Mouse (Mus musculus) forebrain, postnatal 0 days (tissue): ENCODE measurements around the gene Glmp. TPM values are rescaled to one million over a fixed set of nuclear protein-coding genes. Genes with fewer than 3 reads are reported as not detected.

ENCODE experiments used
- ATAC-seq: fragments of 200-750 bp; cut with Nextera tagmentation; 2 replicates; pipeline ENCODE4 v1.8.0; 2017; ENCODE audit warnings: mild to moderate bottlenecking, moderate library complexity
- DNase-seq: peaks from one replicate; pipeline ENCODE4 v3.0.0-alpha.2; 2015
- H3K27ac ChIP-seq: fragments of 300-500 bp; sonication (generic); 2 replicates; pipeline ENCODE4 v1.5.1; 2014; ENCODE audit warnings: low read depth, mild to moderate bottlenecking, antibody characterized with exemption, low read length, moderate library complexity, mixed read lengths
- H3K27me3 ChIP-seq: fragments of 300-500 bp; sonication (generic); 2 replicates; pipeline ENCODE4 v1.6.1; 2014; ENCODE audit warnings: mild to moderate bottlenecking, low read length, mixed read lengths; ENCODE audit not compliant: insufficient read depth
- H3K36me3 ChIP-seq: fragments of 300-500 bp; sonication (generic); 2 replicates; pipeline ENCODE4 v1.6.1; 2014; ENCODE audit warnings: mild to moderate bottlenecking, moderate library complexity; ENCODE audit not compliant: insufficient read depth
- H3K4me1 ChIP-seq: fragments of 300-500 bp; sonication (generic); 2 replicates; pipeline ENCODE4 v1.6.1; 2014; ENCODE audit warnings: antibody characterized with exemption; ENCODE audit not compliant: insufficient read depth
- H3K4me2 ChIP-seq: fragments of 300-500 bp; sonication (generic); 2 replicates; pipeline ENCODE4 v1.6.1; 2014; ENCODE audit warnings: low read depth, mild to moderate bottlenecking, moderate library complexity
- H3K4me3 ChIP-seq: fragments of 300-500 bp; sonication (generic); 2 replicates; pipeline ENCODE4 v1.5.1; 2014; ENCODE audit warnings: low read depth, low read length, mixed read lengths
- H3K9ac ChIP-seq: fragments of 300-500 bp; sonication (generic); 2 replicates; pipeline ENCODE4 v1.6.1; 2014; ENCODE audit warnings: mild to moderate bottlenecking
- H3K9me3 ChIP-seq: fragments of 300-500 bp; sonication (generic); 2 replicates; pipeline ENCODE4 v1.6.1; 2016; ENCODE audit warnings: low read length
- CTCF ChIP-seq: sonication (generic); IDR thresholded peaks from 2 replicates; pipeline ENCODE4 v1.5.1; 2016; ENCODE audit warnings: antibody characterized with exemption, control low read depth, low read depth
- WGBS: fragments of 180-500 bp; shearing (Covaris S2); extraction: QIAGEN DNeasy Blood & Tissue Kit; methylation state at CpG from one replicate; pipeline ENCODE4 v1.1.7; 2014; 5-methylcytosine and 5-hydroxymethylcytosine counted together
- polyA plus RNA-seq: library from polyadenylated mRNA; unstranded; fragments of >200 nt; fragmentation: Nextera tagmentation; extraction: Ambion mirVana; gene quantifications from 2 replicates; pipeline ENCODE4 v1.2.1, GENCODE M21; 2015
- total RNA-seq: library from RNA; depleted of rRNA; stranded (reverse); fragments of >200 nt; gene quantifications from 2 replicates; pipeline ENCODE4 v1.2.3, GENCODE M21; 2014

Glmp gene
- total and polyA plus RNA-seq, 2 experiments from 2014 or later: 44.8 to 125 TPM

- TF ChIP-seq CTCF: no peak
- H3K4me3 ChIP-seq: no peak overlapping the region
- H3K27me3 ChIP-seq: no peaks in the 10 kb centered on the region
- ATAC-seq: no peak
- no peak overlapping the region for H3K9ac ChIP-seq
- H3K27ac ChIP-seq: no peak overlapping the region
- no peak overlapping the region for H3K4me2 ChIP-seq
- peaks cover 98% of the 10 kb centered on the region for H3K36me3 ChIP-seq
- H3K9me3 ChIP-seq: no peaks in the 10 kb centered on the region
- WGBS: 97% methylated on average over 8 of the region's 8 CpGs
- no peaks in the 10 kb centered on the region for H3K4me1 ChIP-seq
- DNase-seq: no peak
These were observed 29.8 kb downstream of the Glmp start for GRCm38 (mm10) chr3:88354396-88355165.

GRCm38 (mm10) chr3:88359584-88359983, 34.8 kb downstream of the Glmp start:
- DNase-seq: no peak
- Histone ChIP-seq H3K36me3 (peaks cover 79% of the 10 kb centered on the region), H3K4me3 (no peak overlapping the region), H3K27ac (no peak overlapping the region), H3K27me3 (no peaks in the 10 kb centered on the region), H3K9ac (no peak overlapping the region), H3K9me3 (no peaks in the 10 kb centered on the region), H3K4me2 (no peak overlapping the region), H3K4me1 (no peaks in the 10 kb centered on the region)
- TF ChIP-seq CTCF: no peak
- 78% methylated on average over 5 of the region's 5 CpGs for WGBS
- no peak for ATAC-seq

- H3K4me2 ChIP-seq: no peak overlapping the region
- H3K36me3 ChIP-seq: peaks cover 75% of the 10 kb centered on the region
- H3K4me3 ChIP-seq: no peak overlapping the region
- no peaks in the 10 kb centered on the region for H3K4me1 ChIP-seq
- H3K9me3 ChIP-seq: no peaks in the 10 kb centered on the region
- H3K27ac ChIP-seq: no peak overlapping the region
- ATAC-seq (no peak), DNase-seq (no peak)
- WGBS: 68% methylated on average over 3 of the region's 3 CpGs
- H3K27me3 ChIP-seq: no peaks in the 10 kb centered on the region
- H3K9ac ChIP-seq: no peak overlapping the region
- no peak for TF ChIP-seq CTCF
These were observed 35.2 kb downstream of the Glmp start for GRCm38 (mm10) chr3:88359989-88360388.

- Histone ChIP-seq H3K4me3 (no peak overlapping the region), H3K9me3 (no peaks in the 10 kb centered on the region), H3K9ac (no peak overlapping the region), H3K36me3 (peaks cover 64% of the 10 kb centered on the region), H3K27ac (no peak overlapping the region), H3K4me2 (no peak overlapping the region), H3K4me1 (no peaks in the 10 kb centered on the region), H3K27me3 (no peaks in the 10 kb centered on the region)
- ATAC-seq (no peak), DNase-seq (no peak)
- 79% methylated on average over 6 of the region's 6 CpGs for WGBS
- no peak for TF ChIP-seq CTCF
These were observed 36.3 kb downstream of the Glmp start for GRCm38 (mm10) chr3:88361096-88361495.

- 0 out of 2 replicates have a peak overlapping the region, but pooled peaks have one; percentile 5 for H3K27ac ChIP-seq
- no peaks in the 10 kb centered on the region for H3K27me3 ChIP-seq
- peaks cover 57% of the 10 kb centered on the region for H3K36me3 ChIP-seq
- ATAC-seq (peak; percentile 28), DNase-seq (no peak)
- no peak for TF ChIP-seq CTCF
- no peak overlapping the region for H3K9ac ChIP-seq
- H3K9me3 ChIP-seq: no peaks in the 10 kb centered on the region
- 85% methylated on average over 2 of the region's 2 CpGs for WGBS
- H3K4me3 ChIP-seq: no peak overlapping the region
- H3K4me2 ChIP-seq: no peak overlapping the region
- H3K4me1 ChIP-seq: no peaks in the 10 kb centered on the region
These were observed 36.9 kb downstream of the Glmp start for GRCm38 (mm10) chr3:88361612-88362313.

- Histone ChIP-seq H3K27ac (no peak overlapping the region), H3K9me3 (no peaks in the 10 kb centered on the region), H3K9ac (no peak overlapping the region), H3K27me3 (no peaks in the 10 kb centered on the region), H3K36me3 (peaks cover 39% of the 10 kb centered on the region), H3K4me1 (no peaks in the 10 kb centered on the region), H3K4me3 (no peak overlapping the region), H3K4me2 (no peak overlapping the region)
- no peak for TF ChIP-seq CTCF
- WGBS: 42% methylated on average over 4 of the region's 4 CpGs
- DNase-seq (no peak), ATAC-seq (peak; percentile 38)
These were observed 38.9 kb downstream of the Glmp start for GRCm38 (mm10) chr3:88363700-88364099.

- no peak for DNase-seq
- Histone ChIP-seq H3K4me3 (no peak within 1 kb of the TSS), H3K4me1 (no peaks in the 10 kb centered on the region), H3K9me3 (no peaks in the 10 kb centered on the region), H3K27me3 (no peaks in the 10 kb centered on the region), H3K27ac (no peak within 1 kb of the TSS), H3K4me2 (no peak within 1 kb of the TSS), H3K9ac (no peak within 1 kb of the TSS), H3K36me3 (peaks cover 33% of the 10 kb centered on the region)
- TF ChIP-seq CTCF: no peak
- 3% methylated on average over 16 of the region's 16 CpGs for WGBS
- ATAC-seq: no peak
These were observed 39.5 kb downstream of the Glmp start, which contains the start of gene Paqr6 for GRCm38 (mm10) chr3:88364337-88364736. Gene Paqr6 (plus strand): TSS chr3:88364584.
